Mouse (Mus musculus) midbrain, embryonic 16.5 days (tissue): ENCODE data around the gene Shisa7. TPM values are rescaled to one million over a fixed set of nuclear protein-coding genes. Genes with fewer than 3 reads are reported as not detected.
A peak's percentile ranks its signal among the peaks of the same experiment; 100 is the strongest.
"Not testable (repeated sequence)": the region's sequence is repeated elsewhere in the genome, so short reads cannot be mapped to it uniquely, and the experiment has no call there.

Experiments
- ATAC-seq: fragments of 200-750 bp; cut with Nextera tagmentation; 2 replicates; pipeline ENCODE4 v1.8.0; 2017; ENCODE audit warnings: moderate TSS enrichment
- H3K27ac ChIP-seq: fragments of 300-500 bp; sonication (generic); 2 replicates; pipeline ENCODE4 v1.5.1; 2014; ENCODE audit warnings: mild to moderate bottlenecking, low read length, mixed read lengths
- H3K27me3 ChIP-seq: fragments of 300-500 bp; sonication (generic); 2 replicates; pipeline ENCODE4 v1.6.1; 2014; ENCODE audit warnings: low read depth, low read length, mixed read lengths; ENCODE audit not compliant: control insufficient read depth, insufficient read depth
- H3K36me3 ChIP-seq: fragments of 300-500 bp; sonication (generic); 2 replicates; pipeline ENCODE4 v1.6.1; 2014; ENCODE audit warnings: mild to moderate bottlenecking, low read length, moderate library complexity, mixed read lengths; ENCODE audit not compliant: control insufficient read depth, insufficient read depth
- H3K4me1 ChIP-seq: fragments of 300-500 bp; sonication (generic); 2 replicates; pipeline ENCODE4 v1.6.1; 2014; ENCODE audit warnings: mild to moderate bottlenecking, low read length, mixed read lengths; ENCODE audit not compliant: control insufficient read depth, insufficient read depth
- H3K4me2 ChIP-seq: fragments of 300-500 bp; sonication (generic); 2 replicates; pipeline ENCODE4 v1.6.1; 2014; ENCODE audit warnings: mild to moderate bottlenecking, low read length, mixed read lengths
- H3K4me3 ChIP-seq: fragments of 300-500 bp; sonication (generic); 2 replicates; pipeline ENCODE4 v1.5.1; 2014; ENCODE audit warnings: low read depth, mild to moderate bottlenecking, low read length, moderate library complexity, mixed read lengths
- H3K9ac ChIP-seq: fragments of 300-500 bp; sonication (generic); 2 replicates; pipeline ENCODE4 v1.6.1; 2014; ENCODE audit warnings: low read depth, low read length, mixed read lengths
- H3K9me3 ChIP-seq: fragments of 300-500 bp; sonication (generic); replicated peaks from 2 replicates; pipeline ENCODE4 v1.6.1; 2014; ENCODE audit warnings: mild to moderate bottlenecking, low read length, mixed read lengths; ENCODE audit not compliant: control insufficient read depth, poor library complexity, severe bottlenecking
- WGBS: fragments of 180-500 bp; shearing (Covaris S2); extraction: QIAGEN DNeasy Blood & Tissue Kit; methylation state at CpG from one replicate; pipeline ENCODE4 v1.1.7; 2014; 5-methylcytosine and 5-hydroxymethylcytosine counted together
- polyA plus RNA-seq: library from polyadenylated mRNA; unstranded; fragments of >200 nt; fragmentation: Nextera tagmentation; extraction: Ambion mirVana; gene quantifications from 2 replicates; pipeline ENCODE4 v1.2.1, GENCODE M21; 2015

Gene Shisa7
- polyA plus RNA-seq, 1 experiment from 2014 or later: 14.6 TPM

- peak overlapping the region; percentile 65 for H3K9ac ChIP-seq
- peak overlapping the region; percentile 96 for H3K4me3 ChIP-seq
- H3K4me2 ChIP-seq: peak overlapping the region; percentile 83
- H3K9me3 ChIP-seq: no peaks in the 10 kb centered on the region
- peaks cover 6% of the 10 kb centered on the region; the same call in 1 of the 2 replicates for H3K36me3 ChIP-seq
- peaks cover 19% of the 10 kb centered on the region for H3K4me1 ChIP-seq
- H3K27me3 ChIP-seq: no peaks in the 10 kb centered on the region
- ATAC-seq: no peak
- 20% methylated on average over 8 of the region's 8 CpGs for WGBS
- H3K27ac ChIP-seq: peak overlapping the region; percentile 88
These were observed 31.2 kb downstream of the Shisa7 start for GRCm38 (mm10) chr7:4813105-4813791.

DNA sequence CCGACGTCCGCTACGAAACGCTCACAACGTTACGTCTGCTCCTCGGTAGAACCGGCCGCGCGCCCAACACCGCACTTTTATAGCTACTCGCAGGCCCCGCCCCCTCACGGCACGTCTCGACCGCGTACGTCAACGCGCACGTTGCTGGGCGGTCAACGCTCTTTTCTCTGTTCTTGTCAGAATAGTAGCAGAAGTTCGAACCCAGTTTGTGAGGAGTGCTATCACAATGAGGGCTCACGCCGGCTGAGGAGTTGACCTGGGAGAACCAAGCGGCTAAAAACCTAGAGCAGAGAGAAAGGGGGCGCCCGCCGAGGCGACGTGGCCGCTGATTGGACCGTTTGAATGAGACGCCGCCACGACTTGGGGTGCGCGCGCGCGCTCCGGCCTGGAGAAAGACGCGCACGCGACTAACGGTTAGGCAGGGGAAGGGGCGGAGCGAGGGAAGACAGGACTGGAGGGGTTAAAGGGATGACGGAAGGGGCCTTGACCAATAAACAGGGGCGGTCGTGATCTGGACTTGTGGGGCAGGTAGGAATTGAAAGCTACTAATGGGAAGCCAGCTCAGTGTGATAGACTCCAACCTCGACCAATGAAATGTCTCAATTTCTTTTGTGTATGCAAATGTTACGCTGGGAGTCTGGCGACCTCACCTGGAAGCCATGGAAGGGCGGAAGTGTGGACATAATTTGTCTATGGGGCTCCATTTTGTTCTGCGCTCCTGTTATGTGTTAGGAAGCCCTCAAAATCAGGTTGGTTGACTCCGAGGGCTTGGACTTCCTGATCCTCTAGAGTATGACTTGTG is 32.0 kb downstream of the Shisa7 start, which contains the start of gene Ube2s:
TSS of gene Ube2s (minus strand) at position 288 of the 802 bp plus-strand sequence.
- H3K9ac ChIP-seq: peak within 1 kb of the TSS; percentile 97
- peak; percentile 99 for ATAC-seq
- H3K4me2 ChIP-seq: peak within 1 kb of the TSS; percentile 83
- peaks cover 8% of the 10 kb centered on the region; the same call in 1 of the 2 replicates for H3K36me3 ChIP-seq
- H3K4me1 ChIP-seq: peaks cover 19% of the 10 kb centered on the region
- no peaks in the 10 kb centered on the region for H3K27me3 ChIP-seq
- peak within 1 kb of the TSS; percentile 97 for H3K27ac ChIP-seq
- WGBS: under 1% methylated on average over 58 of the region's 62 CpGs
- no peaks in the 10 kb centered on the region for H3K9me3 ChIP-seq
- H3K4me3 ChIP-seq: peak within 1 kb of the TSS; percentile 96

GRCm38 (mm10) chr7:4811842-4812302 is 32.6 kb downstream of the Shisa7 start:
- Histone ChIP-seq H3K4me1 (peaks cover 19% of the 10 kb centered on the region), H3K4me2 (peak overlapping the region; percentile 83), H3K36me3 (peaks cover 12% of the 10 kb centered on the region; the same call in 1 of the 2 replicates), H3K9ac (peak overlapping the region; percentile 97), H3K4me3 (peak overlapping the region; percentile 96), H3K9me3 (no peaks in the 10 kb centered on the region), H3K27ac (peak overlapping the region; percentile 97), H3K27me3 (no peaks in the 10 kb centered on the region)
- no peak for ATAC-seq
- WGBS: 1% methylated on average over 23 of the region's 36 CpGs

- H3K9me3 ChIP-seq, ATAC-seq, H3K27me3 ChIP-seq, H3K27ac ChIP-seq: not testable (repeated sequence)
- peak overlapping the region; percentile 97 for H3K9ac ChIP-seq
- H3K4me1 ChIP-seq: peaks cover 19% of the 10 kb centered on the region
- peaks cover 12% of the 10 kb centered on the region; the same call in 1 of the 2 replicates for H3K36me3 ChIP-seq
- WGBS: 41% methylated on average over 10 of the region's 10 CpGs
- H3K4me3 ChIP-seq: peak overlapping the region; percentile 96
- peak overlapping the region; percentile 83 for H3K4me2 ChIP-seq
These were observed 33.4 kb downstream of the Shisa7 start for GRCm38 (mm10) chr7:4811131-4811530.

DNA sequence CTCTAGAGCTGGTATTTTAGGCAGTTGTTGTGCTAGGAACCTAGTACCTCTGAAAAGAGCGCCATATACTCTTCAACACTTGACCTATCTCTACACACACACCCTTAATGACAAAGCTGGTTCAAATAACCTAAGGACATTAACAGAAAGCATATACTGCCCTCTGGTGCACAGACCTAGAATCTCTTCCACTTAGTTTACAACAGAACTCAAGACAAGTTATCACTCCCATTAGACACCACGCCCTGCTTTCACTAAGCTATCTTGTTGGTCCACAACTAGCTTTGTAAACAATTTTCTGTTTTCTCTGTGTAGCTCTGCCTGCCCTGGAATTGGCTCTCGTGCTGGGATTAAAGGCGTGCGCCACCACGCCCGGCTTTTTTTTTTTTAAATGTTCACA is 37.8 kb downstream of the Shisa7 start:
- H3K4me2 ChIP-seq: no peak overlapping the region
- H3K4me1 ChIP-seq: peaks cover 13% of the 10 kb centered on the region
- no peaks in the 10 kb centered on the region for H3K27me3 ChIP-seq
- WGBS: 92% methylated on average over 7 of the region's 7 CpGs
- no peak for ATAC-seq
- H3K36me3 ChIP-seq: peaks cover 15% of the 10 kb centered on the region
- H3K9ac ChIP-seq: no peak overlapping the region
- no peak overlapping the region for H3K4me3 ChIP-seq
- no peak overlapping the region for H3K27ac ChIP-seq
- H3K9me3 ChIP-seq: no peaks in the 10 kb centered on the region

DNA sequence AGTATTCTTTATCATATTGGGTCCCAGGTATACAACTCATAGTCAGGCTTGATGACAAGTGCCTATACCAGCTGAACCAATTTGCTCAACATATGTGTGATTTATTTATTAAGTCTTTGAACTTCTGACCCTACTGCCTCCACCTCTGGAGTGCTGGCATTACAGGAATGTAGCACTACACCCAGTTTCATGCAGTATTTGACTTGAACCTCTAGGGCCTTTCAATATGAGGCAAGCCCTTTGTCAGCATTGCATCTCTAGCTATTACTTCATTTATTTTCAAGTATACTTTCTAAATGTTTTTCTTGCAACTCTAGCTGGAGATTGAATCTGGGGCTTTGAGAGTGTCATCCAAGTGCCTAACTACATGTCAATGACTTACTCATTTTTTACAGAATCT is 42.2 kb downstream of the Shisa7 start:
- no peak for ATAC-seq
- no peaks in the 10 kb centered on the region for H3K4me1 ChIP-seq
- no peak overlapping the region for H3K4me2 ChIP-seq
- no peak overlapping the region for H3K4me3 ChIP-seq
- H3K27ac ChIP-seq: no peak overlapping the region
- no peaks in the 10 kb centered on the region for H3K27me3 ChIP-seq
- no peaks in the 10 kb centered on the region for H3K9me3 ChIP-seq
- H3K9ac ChIP-seq: no peak overlapping the region
- H3K36me3 ChIP-seq: peaks cover 5% of the 10 kb centered on the region

- ATAC-seq: no peak
- Histone ChIP-seq H3K36me3 (peaks cover 16% of the 10 kb centered on the region), H3K4me2 (no peak overlapping the region), H3K27ac (no peak overlapping the region), H3K9me3 (no peaks in the 10 kb centered on the region), H3K27me3 (no peaks in the 10 kb centered on the region), H3K9ac (no peak overlapping the region), H3K4me3 (no peak overlapping the region), H3K4me1 (peaks cover 9% of the 10 kb centered on the region)
- WGBS: 72% methylated on average over 7 of the region's 7 CpGs
These were observed 48.6 kb downstream of the Shisa7 start for GRCm38 (mm10) chr7:4795767-4796433.

DNA sequence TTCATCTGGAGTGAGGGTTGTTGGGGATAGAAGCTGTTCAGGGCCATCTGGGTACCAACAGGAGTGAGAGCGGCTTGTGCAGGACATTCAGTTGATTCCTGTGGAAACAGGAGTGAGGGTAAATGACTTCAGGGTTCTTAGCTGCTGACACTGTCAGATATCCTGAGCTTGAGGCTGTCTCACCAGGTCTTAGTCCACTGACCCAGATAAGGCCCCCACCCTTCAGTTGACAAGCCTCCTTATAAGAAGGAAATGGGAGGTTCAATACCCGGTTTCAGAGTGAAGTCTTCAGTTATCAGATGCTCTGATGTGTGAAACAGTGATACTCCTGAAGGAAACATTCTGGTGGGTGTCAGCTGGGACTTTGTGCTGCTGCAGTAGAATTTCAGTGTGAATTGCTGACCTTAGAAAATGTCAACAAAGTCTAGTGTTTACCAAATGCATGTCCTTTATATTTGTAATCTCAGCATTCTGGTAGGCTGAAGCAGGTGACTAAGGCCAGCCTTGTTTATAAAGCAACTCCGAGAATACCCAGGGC is 49.8 kb downstream of the Shisa7 start:
- H3K9me3 ChIP-seq: no peaks in the 10 kb centered on the region
- ATAC-seq: no peak
- no peaks in the 10 kb centered on the region for H3K27me3 ChIP-seq
- peaks cover 9% of the 10 kb centered on the region for H3K4me1 ChIP-seq
- H3K9ac ChIP-seq: no peak overlapping the region
- H3K4me2 ChIP-seq: no peak overlapping the region
- 85% methylated on average over 3 of the region's 3 CpGs for WGBS
- H3K4me3 ChIP-seq: no peak overlapping the region
- H3K27ac ChIP-seq: no peak overlapping the region
- H3K36me3 ChIP-seq: peaks cover 16% of the 10 kb centered on the region
